Mouse (Mus musculus) regulatory T cell (primary cell): ENCODE results near the gene Stk10.

ENCODE experiments used
- in situ Hi-C: fragments of 300-600 bp; cut with MboI, MseI; formaldehyde crosslinking; loops from one replicate; pipeline ENCODE4 v1.15.1; 2025; ENCODE audit warnings: high pct_unique_total_duplicates

Stk10 gene

GRCm38 (mm10) chr11:32622479-32623190 lies 89.5 kb downstream of the Stk10 start:
- in situ Hi-C loops: loop anchor here (5.0 to 25.0 kb wide), 2 partner anchors 85 to 515 kb away; partner anchors contain the start of gene Fgf18

GRCm38 (mm10) chr11:32623236-32623635 lies 90.1 kb downstream of the Stk10 start:
- in situ Hi-C loops: loop anchor here (5.0 to 25.0 kb wide), 2 partner anchors 84 to 514 kb away; partner anchors contain the start of gene Fgf18

- in situ Hi-C loops: loop anchor here (5.0 to 25.0 kb wide), 2 partner anchors 83 to 513 kb away; partner anchors contain the start of gene Fgf18
These were observed 90.8 kb downstream of the Stk10 start for GRCm38 (mm10) chr11:32623912-32624311.

DNA sequence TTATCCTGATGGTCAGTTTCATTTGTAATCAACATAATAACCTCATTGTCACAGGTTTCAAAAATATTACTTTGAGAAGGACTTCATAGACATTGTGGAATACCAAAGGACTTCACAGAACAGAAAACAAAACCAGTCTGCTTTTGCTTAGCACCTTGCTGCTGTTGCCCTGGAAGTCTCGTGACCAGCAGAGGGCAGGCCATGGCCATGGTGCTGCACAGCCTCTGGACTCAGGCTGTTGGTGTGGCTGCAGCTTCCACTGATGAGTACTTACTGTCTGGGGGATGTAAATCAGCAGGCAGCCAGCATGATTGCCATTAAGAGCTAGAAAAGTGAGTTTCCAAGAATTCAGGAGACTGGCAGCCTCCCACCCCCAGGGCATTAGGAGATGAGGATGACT lies 92.6 kb downstream of the Stk10 start:
- in situ Hi-C loops: no loop called here

DNA sequence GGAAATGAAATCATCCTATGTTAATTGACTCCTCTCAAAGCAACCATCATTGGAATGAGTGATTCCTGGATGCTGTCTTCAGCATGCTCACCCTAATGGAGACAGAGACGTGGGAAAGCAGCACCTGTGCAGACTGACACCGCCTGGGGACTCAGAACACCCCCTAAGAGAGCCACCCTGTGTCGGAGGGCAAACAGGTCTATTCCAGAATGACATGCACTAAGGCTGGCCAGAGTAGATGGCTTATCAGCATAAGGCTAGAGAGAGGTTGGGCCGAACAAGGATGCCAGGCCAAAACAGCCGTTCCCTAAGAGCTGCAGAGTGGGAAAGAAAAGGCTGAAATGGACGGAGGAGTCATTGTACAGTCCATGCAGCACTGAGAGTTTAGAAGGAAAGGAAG lies 93.0 kb downstream of the Stk10 start:
- in situ Hi-C loops: no loop called here

- in situ Hi-C loops: no loop called here
These were observed 94.8 kb downstream of the Stk10 start for GRCm38 (mm10) chr11:32627900-32628299.

DNA sequence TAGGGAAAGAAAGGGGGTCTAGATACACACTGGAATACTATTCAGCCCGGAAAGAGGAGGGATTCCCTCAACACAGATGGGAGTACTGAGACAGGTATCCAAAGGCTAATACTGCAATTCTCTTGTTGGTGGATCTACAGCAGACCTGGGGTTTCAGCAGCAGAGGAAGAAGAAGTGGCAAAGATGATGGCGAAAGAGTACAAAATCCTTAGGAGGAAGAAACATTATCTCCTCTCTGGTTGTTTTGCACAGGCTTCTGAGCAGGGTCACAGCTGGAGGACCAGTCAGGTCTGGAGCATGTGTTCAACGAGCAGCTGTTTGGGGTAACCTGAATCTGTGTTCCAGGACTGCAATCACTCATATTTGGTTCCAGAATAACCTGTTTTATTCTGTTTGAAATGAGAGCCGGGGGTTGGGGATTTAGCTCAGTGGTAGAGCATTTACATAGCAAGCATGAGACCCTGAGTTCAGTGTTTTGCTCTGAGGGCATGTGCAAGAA lies 96.7 kb downstream of the Stk10 start:
- in situ Hi-C loops: no loop called here

DNA sequence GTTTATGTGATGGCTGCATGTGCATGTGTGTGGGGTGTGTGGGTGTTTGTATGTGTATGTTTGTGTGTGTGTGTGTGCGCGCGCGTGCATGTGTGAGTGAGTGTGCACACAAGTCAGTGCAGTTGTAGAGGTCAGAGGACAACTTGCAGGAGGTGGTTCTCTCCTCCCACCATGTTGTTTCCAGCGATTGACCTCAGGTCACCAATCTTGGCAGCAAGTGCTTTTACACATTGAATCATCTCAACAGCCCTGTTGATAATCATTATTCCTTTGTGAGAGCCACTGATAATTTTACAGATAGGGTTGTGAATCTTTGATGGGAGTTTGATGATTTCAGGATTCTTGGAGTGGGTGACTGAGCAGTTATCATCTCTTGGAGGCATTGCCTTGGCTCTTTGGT lies 99.6 kb downstream of the Stk10 start:
- in situ Hi-C loops: no loop called here

- in situ Hi-C loops: no loop called here
These were observed 100.4 kb downstream of the Stk10 start for GRCm38 (mm10) chr11:32633542-32633941.

DNA sequence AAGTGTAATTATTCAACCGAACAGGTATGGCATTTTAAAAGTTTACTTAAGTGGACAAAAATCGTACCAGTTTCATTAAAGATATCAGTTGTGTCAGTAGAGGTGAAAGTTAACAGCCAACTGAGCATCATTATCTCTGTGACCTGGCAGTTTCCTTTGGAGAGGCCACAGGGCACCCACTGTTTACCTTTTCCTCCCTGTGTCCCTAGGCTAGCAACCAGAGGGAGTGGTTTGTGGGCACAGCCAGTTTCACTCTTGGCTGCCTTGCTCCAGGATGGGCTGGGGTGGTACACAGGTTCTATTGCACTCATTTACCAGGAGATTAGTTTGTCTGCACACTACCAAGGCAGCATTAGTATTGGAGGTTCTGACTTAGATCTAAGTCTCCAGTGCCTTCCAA lies 101.0 kb downstream of the Stk10 start:
- in situ Hi-C loops: no loop called here

- in situ Hi-C loops: no loop called here
These were observed 101.7 kb downstream of the Stk10 start for GRCm38 (mm10) chr11:32634842-32635241.

DNA sequence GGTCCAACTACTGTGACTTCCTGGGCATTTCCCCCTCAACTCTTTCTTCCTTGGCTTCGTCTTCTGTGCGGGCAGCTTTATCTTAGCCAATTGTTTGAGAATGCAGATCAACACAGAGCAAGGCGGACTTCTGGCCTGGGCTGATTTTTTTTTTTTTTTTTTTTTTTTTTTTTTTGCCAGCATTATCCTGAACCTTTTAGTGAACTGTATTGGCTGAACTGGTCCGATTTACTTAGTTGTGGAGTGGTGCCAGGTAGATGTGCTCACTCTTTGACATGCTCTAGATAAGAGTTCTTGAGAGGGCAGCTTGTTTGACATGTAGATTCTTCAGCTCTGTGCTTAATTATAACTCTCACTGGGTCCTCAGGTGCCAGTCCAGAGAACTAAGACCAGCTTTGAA lies 103.2 kb downstream of the Stk10 start:
- in situ Hi-C loops: no loop called here

DNA sequence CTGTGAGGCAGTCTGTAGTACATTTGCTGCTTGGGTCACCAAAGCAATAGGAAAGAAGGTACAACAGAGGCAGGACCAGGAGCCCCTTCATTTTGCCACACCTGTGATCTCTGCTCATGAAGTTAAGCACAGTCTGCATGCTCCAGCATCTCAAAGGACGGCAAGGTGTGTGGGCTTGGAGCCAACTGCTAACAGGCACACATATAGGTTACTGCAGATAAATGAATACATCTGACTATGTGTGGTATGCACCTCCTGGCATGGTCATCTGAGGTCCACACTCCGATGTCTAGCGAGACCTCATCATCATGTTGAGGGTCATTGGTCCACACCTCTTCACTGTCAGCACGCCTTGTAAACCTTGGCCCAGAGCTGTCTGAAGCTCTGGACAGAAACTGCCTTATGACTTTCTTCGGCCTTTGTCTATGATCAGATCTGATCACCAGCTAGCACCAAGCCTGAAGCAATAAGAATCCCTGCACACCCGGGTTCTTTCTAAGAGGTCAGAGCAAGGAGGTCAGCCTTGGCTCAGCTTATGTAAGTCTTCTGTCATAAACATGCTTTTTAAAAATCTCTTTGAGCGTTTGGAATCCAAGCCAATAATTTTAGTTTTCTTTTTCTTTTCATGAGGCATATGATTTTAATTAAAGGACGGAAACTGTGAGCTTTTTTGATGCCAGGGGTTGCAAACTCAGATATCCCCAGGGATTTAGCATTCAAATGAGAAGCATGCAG lies 105.6 kb downstream of the Stk10 start:
- in situ Hi-C loops: no loop called here

- in situ Hi-C loops: loop anchor here (10.0 kb wide), 1 partner anchor 1294 kb away; no protein-coding TSS in a partner anchor
These were observed 107.5 kb downstream of the Stk10 start for GRCm38 (mm10) chr11:32640617-32641016.

- in situ Hi-C loops: loop anchor here (10.0 kb wide), 1 partner anchor 1292 kb away; no protein-coding TSS in a partner anchor
These were observed 109.3 kb downstream of the Stk10 start, which contains the start of gene Fbxw11 for GRCm38 (mm10) chr11:32642249-32642876. Fbxw11 (plus strand) TSS chr11:32642724.

DNA sequence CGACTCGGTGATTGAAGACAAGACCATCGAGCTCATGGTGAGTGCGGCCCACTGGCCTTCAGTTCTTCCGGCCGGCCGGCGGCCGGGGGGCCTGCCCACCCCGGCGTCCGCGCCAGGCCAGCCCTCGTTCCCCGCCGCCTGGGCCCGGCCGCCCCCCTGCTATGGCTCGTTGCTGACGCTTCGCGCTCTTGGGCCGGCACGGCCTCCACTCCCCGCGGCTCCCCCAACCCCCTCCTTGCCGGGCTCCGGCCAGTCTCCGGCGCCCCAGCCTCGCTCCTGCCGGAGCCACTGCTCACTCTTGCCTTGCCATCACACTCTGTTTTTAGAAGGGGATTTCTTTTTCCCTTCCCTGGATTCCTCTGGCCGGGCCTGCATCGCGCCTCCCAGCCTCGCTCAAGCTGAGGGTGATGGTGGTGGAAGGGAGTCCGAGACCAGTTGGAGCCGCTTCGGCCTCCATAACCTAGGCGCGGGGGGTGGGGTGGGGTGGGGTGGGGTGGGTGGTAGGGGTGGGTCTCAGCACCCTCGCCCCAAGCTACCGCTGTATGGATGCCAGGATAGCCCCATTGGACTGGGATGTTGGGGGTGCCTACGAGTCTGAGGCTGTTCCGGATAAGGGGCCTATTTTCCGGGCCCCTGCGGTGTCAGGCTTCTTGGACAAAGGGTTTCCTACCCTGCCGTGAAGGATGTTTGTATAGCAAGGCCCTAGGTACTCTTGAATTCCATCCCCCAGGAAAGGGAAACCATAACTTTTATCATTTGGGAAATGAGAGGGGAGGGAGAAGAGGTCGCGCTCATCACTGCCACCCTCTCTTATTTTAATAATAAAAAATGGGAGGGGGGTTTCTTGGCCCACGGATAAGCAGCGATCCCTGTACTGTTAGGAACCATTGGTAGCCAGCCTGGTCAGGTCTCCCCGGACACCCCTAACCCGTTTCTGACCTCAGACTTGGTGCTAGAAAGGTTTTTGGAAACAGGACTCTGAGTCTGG lies 110.1 kb downstream of the Stk10 start:
- in situ Hi-C loops: loop anchor here (10.0 kb wide), 1 partner anchor 1292 kb away; no protein-coding TSS in a partner anchor

- in situ Hi-C loops: loop anchor here (10.0 kb wide), 1 partner anchor 1291 kb away; no protein-coding TSS in a partner anchor
These were observed 110.9 kb downstream of the Stk10 start for GRCm38 (mm10) chr11:32644010-32644409.

GRCm38 (mm10) chr11:32647265-32647664 lies 114.2 kb downstream of the Stk10 start:
- in situ Hi-C loops: loop anchor here (5.0 to 10.0 kb wide), 2 partner anchors 45 to 1288 kb away; no protein-coding TSS in a partner anchor

DNA sequence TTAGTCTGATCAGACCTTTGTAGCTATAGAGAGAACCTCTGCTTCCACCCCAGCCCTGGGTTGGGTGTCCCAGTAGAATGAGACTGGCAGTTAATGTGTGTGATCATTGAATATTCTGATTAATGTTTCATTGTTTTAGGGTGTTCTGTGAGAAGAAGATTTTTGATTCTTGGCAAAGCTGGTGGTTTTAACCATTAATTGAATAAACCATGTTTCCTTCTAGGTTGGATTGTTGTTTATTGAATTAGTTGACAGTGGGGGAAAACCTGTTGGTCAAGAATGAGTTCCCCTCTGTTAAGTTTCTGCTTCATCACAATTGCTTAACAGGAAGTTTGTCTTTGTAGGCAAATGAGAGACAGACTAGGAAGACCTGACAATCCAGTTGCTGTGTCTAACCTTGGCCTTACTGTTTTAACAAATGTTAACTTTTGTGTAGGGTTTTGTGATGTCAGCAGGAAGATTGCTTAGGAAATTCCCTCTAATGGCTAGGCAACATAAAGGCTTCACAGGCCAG lies 117.2 kb downstream of the Stk10 start:
- in situ Hi-C loops: no loop called here

- in situ Hi-C loops: no loop called here
These were observed 117.9 kb downstream of the Stk10 start for GRCm38 (mm10) chr11:32650893-32651590.
